ENCODE assay signal across 14 mouse cellular contexts in the genomic region with DNA sequence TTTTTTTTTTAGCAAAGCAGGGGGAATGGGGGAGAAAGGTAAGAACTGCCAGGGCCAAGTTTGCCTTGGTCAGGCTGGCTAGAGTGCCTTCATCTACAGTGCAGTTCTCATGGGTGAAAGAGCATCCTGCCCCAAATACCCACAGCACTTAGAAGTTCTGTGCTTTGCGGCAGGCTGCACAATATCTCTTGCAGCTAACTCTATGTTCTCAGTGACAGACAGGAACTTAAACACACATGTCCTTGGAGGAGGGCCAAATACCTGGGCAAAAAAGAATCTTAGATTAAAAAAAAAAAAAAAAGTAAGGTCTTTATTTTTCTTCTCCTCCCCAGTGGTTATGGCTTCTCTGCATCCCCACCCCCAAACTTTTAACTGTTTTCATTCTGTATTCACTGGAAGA.
"Had no signal": no experiment of that assay in that cellular context is flagged by ENCODE, and none has a peak within 500 bp of the region (broad histone marks: within the 10 kb centered on the region; RNA-seq: fewer than 3 reads in every experiment).

No protein-coding gene starts in this region.

- H3K27ac ChIP-seq: kidney, postnatal 0 days; layer of hippocampus, adult 2 months; limb, embryonic 13.5 days; neural tube, embryonic 12.5 days had no signal

- H3K27me3 ChIP-seq: limb, embryonic 13.5 days; neural tube, embryonic 12.5 days had no signal

- H3K36me3 ChIP-seq: limb, embryonic 13.5 days; midbrain, embryonic 10.5 days; neural tube, embryonic 12.5 days had no signal

- H3K9ac ChIP-seq: limb, embryonic 13.5 days; neural tube, embryonic 12.5 days had no signal

- H3K9me3 ChIP-seq: limb, embryonic 13.5 days; midbrain, embryonic 10.5 days; neural tube, embryonic 12.5 days had no signal

- H3K4me2 ChIP-seq: limb, embryonic 13.5 days; liver, embryonic 11.5 days; neural tube, embryonic 12.5 days had no signal

- DNase-seq: kidney, adult 11 months; kidney, adult 9 months; kidney, postnatal 4 days; left cerebral cortex, postnatal 4 days; lung, postnatal 36 days; midbrain, embryonic 14.5 days; thymus, postnatal 36 days had no signal

- H3K4me3 ChIP-seq: layer of hippocampus, adult 2 months; limb, embryonic 13.5 days; midbrain, embryonic 10.5 days; myocyte; neural tube, embryonic 12.5 days had no signal
